Mouse (Mus musculus) layer of hippocampus, adult 2 months (tissue): ENCODE measurements around the gene Gng7. TPM values are rescaled to one million over a fixed set of nuclear protein-coding genes. Genes with fewer than 3 reads are reported as not detected.

Experiments used
- DNase-seq, 2 experiments: peaks; one replicate each; pipeline ENCODE4 v3.0.0; 2022; ENCODE audit warnings: low spot score in 2 of 2
- H3K27ac ChIP-seq: fragments of 200-600 bp; 2 replicates; pipeline ENCODE4 v1.8.1; 2022
- H3K4me3 ChIP-seq: fragments of 200-600 bp; 2 replicates; pipeline ENCODE4 v1.8.1; 2022; ENCODE audit warnings: mild to moderate bottlenecking
- CTCF ChIP-seq: fragments of 200-600 bp; conservative IDR thresholded peaks from 2 replicates; pipeline ENCODE4 v1.8.1; 2022; ENCODE audit warnings: antibody characterized with exemption, mild to moderate bottlenecking, moderate library complexity
- total RNA-seq, 2 experiments: library from RNA; stranded (reverse); gene quantifications; 2 replicates each; pipeline ENCODE4 v1.2.3; 2021

The Gng7 gene
- total RNA-seq, 2 experiments from 2014 or later = 161 to 176 TPM

GRCm38 (mm10) chr10:80899591-80900317, 115.0 kb downstream of the Gng7 start:
- no peak for TF ChIP-seq CTCF
- H3K27ac ChIP-seq = peak overlapping the region; percentile 97
- peak overlapping the region; percentile 94 for H3K4me3 ChIP-seq
- DNase-seq = no peak

- peak overlapping the region; percentile 92; the same call in 1 of the 2 replicates for H3K27ac ChIP-seq
- peak in 1 of 2 experiments; percentile 16 for DNase-seq
- H3K4me3 ChIP-seq = peak overlapping the region; percentile 94; the same call in 1 of the 2 replicates
- no peak for TF ChIP-seq CTCF
These were observed 115.7 kb downstream of the Gng7 start for GRCm38 (mm10) chr10:80899074-80899473.

Other genes starting within 250 kb of the Gng7 start
- gene Sf3a2, start 216.7 kb downstream of the Gng7 start, total RNA-seq = 10 to 100 TPM; 51.7 to 55.1 TPM
- gene Plekhj1, start 216.3 kb downstream of the Gng7 start, total RNA-seq = 10 to 100 TPM; 68.4 to 76.3 TPM
- 1 to 10 TPM; 2.7 to 5.3 TPM for gene Amh, start 209.7 kb downstream of the Gng7 start, total RNA-seq
- gene Jsrp1, start 201.4 kb downstream of the Gng7 start, total RNA-seq = 1 to 10 TPM; 1.9 to 2.5 TPM
- gene Oaz1, start 188.3 kb downstream of the Gng7 start, total RNA-seq = 100 to 1,000 TPM; 478 to 493 TPM
- 10 to 100 TPM; 49.4 to 54.3 TPM for gene Lingo3, start 170.9 kb downstream of the Gng7 start, total RNA-seq
- 10 to 100 TPM; 51.6 to 53.3 TPM for gene Lsm7, start 159.7 kb downstream of the Gng7 start, total RNA-seq
- 10 to 100 TPM; 61.2 to 63.2 TPM for gene Sppl2b, start 159.7 kb downstream of the Gng7 start, total RNA-seq
- gene Tmprss9, start 143.1 kb downstream of the Gng7 start, total RNA-seq = under 1 TPM; 0.46 to 0.56 TPM
- gene Timm13, start 114.0 kb downstream of the Gng7 start, total RNA-seq = 100 to 1,000 TPM; 134 to 145 TPM
- 10 to 100 TPM; 20.8 to 21.9 TPM for gene Lmnb2, start 96.7 kb downstream of the Gng7 start, total RNA-seq
- gene Gadd45b, start 84.9 kb downstream of the Gng7 start, total RNA-seq = 10 to 100 TPM; 17.0 to 17.5 TPM
- 100 to 1,000 TPM in 1 of 2 experiments, 10 to 100 TPM in 1; 95.2 to 100 TPM for gene Diras1, start 10.7 kb upstream of the Gng7 start, total RNA-seq
- gene Slc39a3, start 22.5 kb upstream of the Gng7 start, total RNA-seq = 10 to 100 TPM; 60.8 to 66.1 TPM
- 100 to 1,000 TPM; 176 TPM for gene Sgta, start 45.2 kb upstream of the Gng7 start, total RNA-seq
- 10 to 100 TPM; 52.0 to 52.6 TPM for gene Thop1, start 55.1 kb upstream of the Gng7 start, total RNA-seq
- under 1 TPM; 0.20 to 0.66 TPM for gene Creb3l3, start 83.9 kb upstream of the Gng7 start, total RNA-seq
- gene Map2k2, start 91.0 kb upstream of the Gng7 start, total RNA-seq = 100 to 1,000 TPM; 132 to 139 TPM
- 100 to 1,000 TPM; 103 to 109 TPM for gene Zbtb7a, start 120.3 kb upstream of the Gng7 start, total RNA-seq
- gene Pias4, start 153.0 kb upstream of the Gng7 start, total RNA-seq = 10 to 100 TPM; 29.4 to 29.5 TPM
- gene Eef2, start 161.7 kb upstream of the Gng7 start, total RNA-seq = 100 to 1,000 TPM; 907 to 909 TPM
- 10 to 100 TPM; 73.6 to 78.4 TPM for gene Dapk3, start 168.1 kb upstream of the Gng7 start, total RNA-seq
- not detected for gene 4930442H23Rik, start 168.9 kb upstream of the Gng7 start, total RNA-seq
- gene Nmrk2, start 187.1 kb upstream of the Gng7 start, total RNA-seq = under 1 TPM; 0.32 to 0.33 TPM
- gene Atcay, start 215.9 kb upstream of the Gng7 start, total RNA-seq = 100 to 1,000 TPM; 144 to 150 TPM
- 10 to 100 TPM; 66.2 to 70.2 TPM for gene Zfr2, start 218.2 kb upstream of the Gng7 start, total RNA-seq
- 100 to 1,000 TPM; 260 to 267 TPM for gene Matk, start 238.0 kb upstream of the Gng7 start, total RNA-seq